Mouse (Mus musculus) CH12.LX (cell line): ENCODE data around the gene Hoxb7. TPM values are rescaled to one million over a fixed set of nuclear protein-coding genes. Genes with fewer than 3 reads are reported as not detected.

Experiments
- DNase-seq: peaks from one replicate; pipeline ENCODE4 v3.0.0-alpha.2; 2013; ENCODE audit errors: extremely low read depth
- H3K27ac ChIP-seq: 2 replicates; pipeline ENCODE4 v1.5.1; 2012; ENCODE audit warnings: low read depth, mild to moderate bottlenecking, control low read depth, moderate library complexity; ENCODE audit not compliant: insufficient read depth
- H3K27me3 ChIP-seq: replicated peaks from 2 replicates; pipeline ENCODE3; 2012; ENCODE audit warnings: inconsistent platforms
- H3K36me3 ChIP-seq, 2 experiments: replicated peaks in 1 of 2; 2 replicates each; pipeline versions ENCODE3 to v1.6.1; 2012; ENCODE audit warnings: inconsistent platforms in 1 of 2, low read length in 1 of 2, mild to moderate bottlenecking in 1 of 2, mixed read lengths in 1 of 2, moderate library complexity in 1 of 2; ENCODE audit not compliant: control insufficient read depth in 1 of 2, insufficient read depth in 1 of 2
- H3K4me1 ChIP-seq, 2 experiments: 2 replicates each; pipeline ENCODE4 v1.6.1; 2012; ENCODE audit warnings: inconsistent platforms in 1 of 2, moderate library complexity in 1 of 2; ENCODE audit not compliant: insufficient read depth in 2 of 2, control insufficient read depth in 1 of 2
- H3K4me2 ChIP-seq: 2 replicates; pipeline ENCODE4 v1.6.1; 2012; ENCODE audit warnings: low read depth, mild to moderate bottlenecking, control low read depth; ENCODE audit not compliant: poor library complexity, insufficient read depth, severe bottlenecking
- H3K4me3 ChIP-seq, 3 experiments: fragments of 150-350 bp in 1 of 3; sonication (generic) in 1 of 3; replicated peaks in 1 of 3; 2 replicates each; pipeline versions ENCODE3 to v1.5.1; 2011 to 2012; ENCODE audit warnings: low read depth in 2 of 3, low read length in 2 of 3, mild to moderate bottlenecking in 2 of 3, moderate library complexity in 2 of 3, control low read depth in 1 of 3, improper control_type of control experiment in 1 of 3, inconsistent platforms in 1 of 3, mixed read lengths in 1 of 3; ENCODE audit not compliant: poor library complexity in 1 of 3
- H3K79me2 ChIP-seq: replicated peaks from 2 replicates; pipeline ENCODE4 v1.6.1; 2012; ENCODE audit warnings: mild to moderate bottlenecking, moderate library complexity; ENCODE audit not compliant: control insufficient read depth, poor library complexity, insufficient read depth, severe bottlenecking; ENCODE audit errors: extremely low read depth
- H3K9ac ChIP-seq: 2 replicates; pipeline ENCODE4 v1.6.1; 2012; ENCODE audit warnings: low read depth, mild to moderate bottlenecking, control low read depth, moderate library complexity; ENCODE audit not compliant: insufficient read depth
- H3K9me3 ChIP-seq: replicated peaks from 2 replicates; pipeline ENCODE3; 2012; ENCODE audit warnings: low read length, inconsistent platforms, mixed read lengths
- CHD2 ChIP-seq: IDR thresholded peaks from 2 replicates; pipeline ENCODE4 v1.6.1; 2011; ENCODE audit warnings: low read length, improper control_type of control experiment
- E2F4 ChIP-seq: IDR thresholded peaks from 2 replicates; pipeline ENCODE4 v1.6.1; 2011; ENCODE audit warnings: low read depth, low read length, improper control_type of control experiment; ENCODE audit not compliant: insufficient replicate concordance
- ELF1 ChIP-seq: IDR thresholded peaks from 2 replicates; pipeline ENCODE4 v1.6.1; 2014; ENCODE audit warnings: low read depth, mild to moderate bottlenecking, inconsistent platforms, low read length, improper control_type of control experiment
- HCFC1 ChIP-seq: IDR thresholded peaks from 2 replicates; pipeline ENCODE4 v1.6.1; 2012; ENCODE audit warnings: low read depth, mild to moderate bottlenecking, inconsistent platforms, low read length, improper control_type of control experiment
- NELFE ChIP-seq: IDR thresholded peaks from 2 replicates; pipeline ENCODE4 v1.6.1; 2011; ENCODE audit warnings: low read depth, low read length, improper control_type of control experiment
- NRF1 ChIP-seq: IDR thresholded peaks from 2 replicates; pipeline ENCODE4 v1.6.1; 2014; ENCODE audit warnings: low read depth, mild to moderate bottlenecking, inconsistent platforms, low read length, improper control_type of control experiment, moderate library complexity
- PAX5 ChIP-seq: IDR thresholded peaks from 2 replicates; pipeline ENCODE4 v1.6.1; 2012; ENCODE audit warnings: low read length, inconsistent platforms, mixed read lengths
- RAD21 ChIP-seq: IDR thresholded peaks from 2 replicates; pipeline ENCODE4 v1.6.1; 2011; ENCODE audit warnings: low read depth, mild to moderate bottlenecking, low read length, improper control_type of control experiment, moderate library complexity
- RCOR1 ChIP-seq: conservative IDR thresholded peaks from 2 replicates; pipeline ENCODE4 v1.6.1; 2012; ENCODE audit warnings: low read depth, mild to moderate bottlenecking, inconsistent platforms, low read length, improper control_type of control experiment
- SIN3A ChIP-seq: IDR thresholded peaks from 2 replicates; pipeline ENCODE4 v1.6.1; 2012; ENCODE audit warnings: low read length, improper control_type of control experiment, inconsistent platforms
- TBP ChIP-seq: conservative IDR thresholded peaks from 2 replicates; pipeline ENCODE4 v1.6.1; 2011; ENCODE audit warnings: low read depth, low read length, improper control_type of control experiment
- USF1 ChIP-seq: IDR thresholded peaks from 2 replicates; pipeline ENCODE4 v1.6.1; 2014; ENCODE audit warnings: low read depth, mild to moderate bottlenecking, inconsistent platforms, low read length, improper control_type of control experiment
- ZC3H11A ChIP-seq: IDR thresholded peaks from 2 replicates; pipeline ENCODE4 v1.6.1; 2012; ENCODE audit warnings: low read depth, mild to moderate bottlenecking, inconsistent platforms, low read length, improper control_type of control experiment
- ZMIZ1 ChIP-seq: IDR thresholded peaks from 2 replicates; pipeline ENCODE4 v1.6.1; 2012; ENCODE audit warnings: low read depth, mild to moderate bottlenecking, inconsistent platforms, low read length, improper control_type of control experiment
- dilution Hi-C: fragments of 300-500 bp; cut with MboI; formaldehyde crosslinking; loops from 2 replicates; pipeline ENCODE4 v1.14.3; 2020; ENCODE audit warnings: low sequenced_read_pairs; ENCODE audit not compliant: extremely low pct_unique_long_range_greater_than_20kb, extremely low pct_ligation_motif_present
- in situ Hi-C: fragments of 300-500 bp; cut with MboI; formaldehyde crosslinking; loops from 3 replicates; pipeline ENCODE4 v1.14.3; 2019; ENCODE audit warnings: low sequenced_read_pairs, low pct_ligation_motif_present, low pct_unique_long_range_greater_than_20kb, mixed read lengths
- polyA plus RNA-seq: library from polyadenylated mRNA; unstranded; fragments of >175 nt; gene quantifications from 2 replicates; pipeline ENCODE4 v1.2.1, GENCODE M21; 2012; ENCODE audit warnings: low read depth; ENCODE audit not compliant: insufficient read length
- total RNA-seq, 2 experiments: library from RNA; depleted of rRNA; stranded (reverse); fragments of 300-350 nt in 1 of 2; fragments of >200 nt in 1 of 2; gene quantifications; 2 replicates each; pipeline ENCODE4 v1.2.3; 2012 to 2014

Gene Hoxb7
- total and polyA plus RNA-seq, 3 experiments = not detected

- TF ChIP-seq NELFE (no peak), CHD2 (no peak)
Measured at GRCm38 (mm10) chr11:96289293-96289692, 2.9 kb downstream of the Hoxb7 start (continued).

DNA sequence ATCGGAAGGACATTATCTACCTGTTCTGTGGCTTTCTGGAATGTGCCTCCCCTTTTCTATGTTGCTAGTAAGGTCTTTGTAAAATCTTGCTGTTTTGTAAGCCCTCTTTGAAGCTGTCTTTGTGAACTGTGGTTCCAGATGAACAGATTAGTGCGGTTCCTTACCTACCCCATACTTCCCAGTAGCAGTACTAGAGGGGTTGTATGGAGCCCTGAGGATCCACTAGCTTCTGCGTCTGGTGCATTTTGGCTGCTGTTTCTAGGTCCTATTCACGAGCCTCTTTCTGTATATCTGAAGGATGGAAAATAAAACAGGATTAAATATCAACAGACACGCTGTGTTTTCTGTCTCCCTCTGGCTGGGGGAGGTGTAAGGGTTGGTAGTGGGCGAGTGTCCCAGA, 3.4 kb downstream of the Hoxb7 start:
- in situ Hi-C loops = loop anchor here (10.0 kb wide), 1 partner anchor 575 kb away; no protein-coding TSS in a partner anchor
- Histone ChIP-seq H3K9me3 (peaks cover 15% of the 10 kb centered on the region), H3K27me3 (peaks cover 93% of the 10 kb centered on the region), H3K9ac (no peak overlapping the region), H3K4me2 (no peak overlapping the region), H3K27ac (no peak overlapping the region), H3K4me1 (peaks cover 2 to 24% of the 10 kb centered on the region in 2 experiments; a peak in 2 of 4 replicates), H3K4me3 (no peak overlapping the region), H3K36me3 (no peaks in the 10 kb centered on the region), H3K79me2 (no peaks in the 10 kb centered on the region)
- TF ChIP-seq NRF1 (no peak), RCOR1 (no peak), USF1 (no peak)
- DNase-seq = no peak
- dilution Hi-C loops = no loop called here

GRCm38 (mm10) chr11:96290705-96291355, 4.4 kb downstream of the Hoxb7 start:
- no peak for DNase-seq
- Histone ChIP-seq H3K4me3 (no peak overlapping the region), H3K4me1 (peaks cover 2 to 32% of the 10 kb centered on the region in 2 experiments; a peak in 2 of 4 replicates), H3K36me3 (no peaks in the 10 kb centered on the region), H3K79me2 (no peaks in the 10 kb centered on the region), H3K9ac (no peak overlapping the region), H3K4me2 (no peak overlapping the region), H3K27ac (no peak overlapping the region), H3K9me3 (peaks cover 12% of the 10 kb centered on the region), H3K27me3 (peaks cover 92% of the 10 kb centered on the region)
- in situ Hi-C loops (loop anchor here (10.0 kb wide), 1 partner anchor 574 kb away; no protein-coding TSS in a partner anchor), dilution Hi-C loops (no loop called here)
- TF ChIP-seq RAD21 = no peak
- TF ChIP-seq ELF1 = no peak
- no peak for TF ChIP-seq ZC3H11A
- TF ChIP-seq PAX5 = no peak
- no peak for TF ChIP-seq E2F4
- TF ChIP-seq TBP = no peak
- TF ChIP-seq HCFC1 = no peak
- TF ChIP-seq CHD2 = no peak
- no peak for TF ChIP-seq ZMIZ1
- no peak for TF ChIP-seq SIN3A
